Mouse (Mus musculus) mesoderm, embryonic 11.5 days (tissue): ENCODE measurements at regions not wholly inside any gene's neighbourhood (a gene's known extent, or its start where the extent isn't known, plus 50 kb on each side); places are given as distances from the start of the nearest gene placed in this dataset.

ENCODE experiments used
- DNase-seq: peaks from one replicate; pipeline ENCODE4 v3.0.0-alpha.2; 2012; ENCODE audit warnings: low read depth, low spot score

GRCm38 (mm10) chr7:133521936-133522335 is 80.0 kb downstream of the Tex36 start:
- no peak for DNase-seq

GRCm38 (mm10) chr7:133518926-133519325 is 83.0 kb downstream of the Tex36 start:
- DNase-seq = no peak

- DNase-seq = no peak
Measured at GRCm38 (mm10) chr7:133517576-133517975, 84.4 kb downstream of the Tex36 start.

GRCm38 (mm10) chr7:133510926-133511325 is 91.0 kb downstream of the Tex36 start:
- DNase-seq = peak; percentile 34

- no peak for DNase-seq
Measured at GRCm38 (mm10) chr7:133509486-133509885, 92.5 kb downstream of the Tex36 start.

- no peak for DNase-seq
Measured at GRCm38 (mm10) chr7:133508370-133509012, 93.5 kb downstream of the Tex36 start.

GRCm38 (mm10) chr7:133505628-133506027 is 96.3 kb downstream of the Tex36 start:
- no peak for DNase-seq

GRCm38 (mm10) chr7:133503946-133504345 is 98.0 kb downstream of the Tex36 start:
- no peak for DNase-seq

GRCm38 (mm10) chr7:133502731-133503130 is 99.2 kb downstream of the Tex36 start:
- DNase-seq = no peak

GRCm38 (mm10) chr7:133497551-133497950 is 104.4 kb downstream of the Tex36 start:
- no peak for DNase-seq

GRCm38 (mm10) chr7:133494982-133495550 is 106.9 kb downstream of the Tex36 start:
- peak; percentile 37 for DNase-seq

GRCm38 (mm10) chr7:133494256-133494981 is 107.5 kb downstream of the Tex36 start:
- peak; percentile 62 for DNase-seq

- DNase-seq = no peak
Measured at GRCm38 (mm10) chr7:133492626-133493025, 109.3 kb downstream of the Tex36 start.

GRCm38 (mm10) chr7:133487887-133488630 is 113.9 kb downstream of the Tex36 start:
- DNase-seq = no peak

GRCm38 (mm10) chr7:133484430-133484841 is 117.5 kb downstream of the Tex36 start:
- DNase-seq = no peak

- no peak for DNase-seq
Measured at GRCm38 (mm10) chr7:133481529-133481928, 120.4 kb downstream of the Tex36 start.

GRCm38 (mm10) chr7:133479679-133480078 is 122.3 kb downstream of the Tex36 start:
- DNase-seq = no peak

GRCm38 (mm10) chr7:133477933-133478332 is 124.0 kb downstream of the Tex36 start:
- DNase-seq = no peak

GRCm38 (mm10) chr7:133477221-133477620 is 124.7 kb downstream of the Tex36 start:
- DNase-seq = no peak

- DNase-seq = no peak
Measured at GRCm38 (mm10) chr7:133471706-133472105, 130.3 kb downstream of the Tex36 start.

- DNase-seq = no peak
Measured at GRCm38 (mm10) chr7:133470620-133470958, 131.4 kb downstream of the Tex36 start.

- DNase-seq = no peak
Measured at GRCm38 (mm10) chr7:133469952-133470619, 131.9 kb downstream of the Tex36 start.
